Mouse (Mus musculus) midbrain, postnatal 0 days (tissue): ENCODE results near the gene Scrn3. TPM values are rescaled to one million over a fixed set of nuclear protein-coding genes. Genes with fewer than 3 reads are reported as not detected.

Source experiments
- ATAC-seq: fragments of 200-750 bp; cut with Nextera tagmentation; 2 replicates; pipeline ENCODE4 v1.8.0; 2017; ENCODE audit warnings: moderate number of reproducible peaks, mild to moderate bottlenecking, moderate TSS enrichment, moderate library complexity; ENCODE audit not compliant: low FRiP score
- DNase-seq: peaks from one replicate; pipeline ENCODE4 v3.0.0-alpha.2; 2015; ENCODE audit warnings: low spot score
- H3K27ac ChIP-seq: fragments of 300-500 bp; sonication (generic); 2 replicates; pipeline ENCODE4 v1.5.1; 2014; ENCODE audit warnings: low read depth, mild to moderate bottlenecking, low read length, mixed read lengths
- H3K27me3 ChIP-seq: fragments of 300-500 bp; sonication (generic); 2 replicates; pipeline ENCODE4 v1.6.1; 2014; ENCODE audit warnings: low read length, control low read depth, mixed read lengths; ENCODE audit not compliant: insufficient read depth
- H3K36me3 ChIP-seq: fragments of 300-500 bp; sonication (generic); 2 replicates; pipeline ENCODE4 v1.6.1; 2014; ENCODE audit warnings: low read length, control low read depth, mixed read lengths; ENCODE audit not compliant: insufficient read depth
- H3K4me1 ChIP-seq: fragments of 300-500 bp; sonication (generic); 2 replicates; pipeline ENCODE4 v1.6.1; 2014; ENCODE audit warnings: mild to moderate bottlenecking, control low read depth, antibody characterized with exemption, low read length, mixed read lengths; ENCODE audit not compliant: insufficient read depth
- H3K4me2 ChIP-seq: fragments of 300-500 bp; sonication (generic); 2 replicates; pipeline ENCODE4 v1.6.1; 2014; ENCODE audit warnings: low read depth, mild to moderate bottlenecking, low read length, mixed read lengths; ENCODE audit not compliant: poor library complexity, severe bottlenecking
- H3K4me3 ChIP-seq: fragments of 300-500 bp; sonication (generic); 2 replicates; pipeline ENCODE4 v1.5.1; 2014; ENCODE audit warnings: low read depth, mild to moderate bottlenecking, low read length, moderate library complexity
- H3K9ac ChIP-seq: fragments of 300-500 bp; sonication (generic); replicated peaks from 2 replicates; pipeline ENCODE4 v1.6.1; 2014; ENCODE audit warnings: mild to moderate bottlenecking, low read length, moderate library complexity, mixed read lengths; ENCODE audit not compliant: poor library complexity, severe bottlenecking
- H3K9me3 ChIP-seq: fragments of 300-500 bp; sonication (generic); 2 replicates; pipeline ENCODE4 v1.6.1; 2016; ENCODE audit warnings: low read length, control low read depth
- CTCF ChIP-seq: IDR thresholded peaks from 2 replicates; pipeline ENCODE4 v1.5.1; 2016; ENCODE audit warnings: antibody characterized with exemption, mild to moderate bottlenecking
- WGBS: fragments of 180-500 bp; shearing (Covaris S2); extraction: QIAGEN DNeasy Blood & Tissue Kit; methylation state at CpG from one replicate; pipeline ENCODE4 v1.1.7; 2014; 5-methylcytosine and 5-hydroxymethylcytosine counted together
- polyA plus RNA-seq: library from polyadenylated mRNA; unstranded; fragments of >200 nt; fragmentation: Nextera tagmentation; extraction: Ambion mirVana; gene quantifications from 2 replicates; pipeline ENCODE4 v1.2.1, GENCODE M21; 2015
- total RNA-seq: library from RNA; depleted of rRNA; stranded (reverse); fragments of >200 nt; gene quantifications from 2 replicates; pipeline ENCODE4 v1.2.3, GENCODE M21; 2014; rRNA removed

Scrn3 gene
- total and polyA plus RNA-seq, 2 experiments from 2014 or later = 4.2 to 6.5 TPM

DNA sequence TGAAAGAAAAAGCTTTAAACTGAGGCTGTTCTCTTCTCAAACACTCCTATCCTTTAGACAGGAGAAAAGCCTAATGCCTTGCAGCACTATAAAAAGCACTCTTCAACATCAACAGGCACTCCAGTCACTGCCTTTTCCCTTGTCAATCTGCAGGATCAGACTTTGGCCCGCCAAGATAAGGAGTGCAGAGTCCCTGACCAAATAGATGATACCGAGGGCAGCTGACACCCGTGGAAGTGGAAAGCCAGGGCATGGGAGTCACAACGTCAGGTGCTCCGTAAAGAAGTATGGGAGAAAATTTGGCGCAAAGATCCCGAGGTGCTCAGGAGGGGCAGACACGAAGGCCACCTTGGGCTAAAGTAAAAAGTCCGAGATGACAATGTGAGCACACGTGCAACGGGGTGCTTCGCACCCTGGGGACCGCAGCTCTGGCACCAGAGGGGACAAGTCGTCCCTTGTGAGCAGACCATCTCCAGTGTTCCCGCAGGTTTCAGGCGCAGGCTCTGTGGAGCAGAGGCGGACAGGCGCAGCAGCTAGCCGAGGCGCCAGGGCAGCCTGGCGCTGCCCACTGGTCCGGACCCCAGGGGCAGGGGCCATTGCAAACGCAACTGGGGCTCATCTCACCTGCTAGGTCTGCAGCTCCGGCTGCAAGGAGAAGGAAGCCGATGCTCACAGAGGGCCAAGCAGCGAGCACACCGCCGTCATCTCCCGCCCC lies 73.4 kb downstream of the Scrn3 start:
- Histone ChIP-seq H3K9ac (peak overlapping the region; percentile 83), H3K4me2 (peak overlapping the region; percentile 80), H3K9me3 (no peaks in the 10 kb centered on the region), H3K27ac (peak overlapping the region; percentile 79), H3K36me3 (peaks cover 5% of the 10 kb centered on the region; the same call in 1 of the 2 replicates), H3K4me1 (no peaks in the 10 kb centered on the region), H3K4me3 (peak overlapping the region; percentile 75), H3K27me3 (no peaks in the 10 kb centered on the region)
- WGBS = 1% methylated on average over 27 of the region's 29 CpGs
- ATAC-seq (peak; percentile 54), DNase-seq (no peak)
- TF ChIP-seq CTCF = no peak

DNA sequence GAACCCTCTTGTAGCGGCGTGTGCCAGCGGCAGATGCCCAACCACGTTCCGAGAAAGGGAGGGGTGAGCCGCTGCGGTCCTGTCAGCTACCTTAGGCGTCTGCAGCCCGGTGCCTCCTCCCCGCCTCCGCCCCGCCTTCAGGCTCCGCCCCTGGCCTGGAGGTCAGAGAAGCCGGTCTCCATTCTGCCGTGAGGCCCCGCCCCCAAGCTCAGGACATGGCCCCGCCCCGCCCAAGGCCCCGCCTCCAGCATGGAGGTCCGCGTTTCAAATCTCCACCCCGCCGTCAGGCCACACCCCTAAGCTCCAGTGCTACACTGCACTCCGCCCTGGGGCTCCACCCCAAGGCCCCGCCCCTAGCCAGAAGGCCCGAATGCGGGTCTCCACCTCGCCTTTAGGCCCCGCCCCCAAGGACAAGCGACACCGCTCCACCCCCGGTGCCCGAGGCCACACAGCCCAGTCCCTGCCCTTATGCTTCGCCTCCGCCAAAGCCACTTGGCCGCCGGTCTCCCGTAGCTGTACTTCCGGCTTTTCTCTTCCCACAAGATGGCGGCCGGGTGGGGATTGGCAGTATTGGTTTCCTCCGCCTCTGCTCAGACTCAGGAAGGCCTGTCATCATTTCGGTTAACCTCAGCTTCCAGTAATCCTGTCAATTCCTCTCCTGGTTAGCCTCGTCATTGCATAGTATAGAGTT lies 74.1 kb downstream of the Scrn3 start, which contains the start of gene Gpr155:
Gene Gpr155, minus strand, starts transcription at position 217 of the 691 bp plus-strand sequence.
- Histone ChIP-seq H3K36me3 (peaks cover 3% of the 10 kb centered on the region; the same call in 1 of the 2 replicates), H3K4me2 (peak within 1 kb of the TSS; percentile 80), H3K9me3 (no peaks in the 10 kb centered on the region), H3K4me1 (no peaks in the 10 kb centered on the region), H3K27ac (peak within 1 kb of the TSS; percentile 79), H3K9ac (peak within 1 kb of the TSS; percentile 83), H3K4me3 (peak within 1 kb of the TSS; percentile 75), H3K27me3 (no peaks in the 10 kb centered on the region)
- DNase-seq (peak; percentile 98), ATAC-seq (peak; percentile 98)
- WGBS = under 1% methylated on average over 36 of the region's 44 CpGs
- TF ChIP-seq CTCF = no peak; the same call in 1 of the 2 replicates

Other genes starting within 250 kb of the Scrn3 start
- 49.9 and 50.2 TPM in 2 replicates for gene Ola1, start 93.7 kb upstream of the Scrn3 start, total RNA-seq
- 87.3 and 91.7 TPM in 2 replicates for gene Ola1, start 93.7 kb upstream of the Scrn3 start, polyA plus RNA-seq
- 2.3 and 3.3 TPM in 2 replicates for gene Sp9, start 40.7 kb upstream of the Scrn3 start, total RNA-seq
- 1.7 and 2.0 TPM in 2 replicates for gene Sp9, start 40.7 kb upstream of the Scrn3 start, polyA plus RNA-seq
- gene Cir1, start 100 bp downstream of the Scrn3 start, total RNA-seq = 4.1 and 7.4 TPM in 2 replicates
- gene Cir1, start 100 bp downstream of the Scrn3 start, polyA plus RNA-seq = 32.1 and 36.3 TPM in 2 replicates
- gene Gpr155, start 74.0 kb downstream of the Scrn3 start, total RNA-seq = 13.6 and 26.5 TPM in 2 replicates
- gene Gpr155, start 74.0 kb downstream of the Scrn3 start, polyA plus RNA-seq = 9.9 and 11.8 TPM in 2 replicates
- gene Wipf1, start 217.1 kb downstream of the Scrn3 start, total RNA-seq = 1.8 and 4.3 TPM in 2 replicates
- 2.1 and 2.4 TPM in 2 replicates for gene Wipf1, start 217.1 kb downstream of the Scrn3 start, polyA plus RNA-seq